Mouse (Mus musculus): ENCODE results near the gene Paqr8.

The Paqr8 gene

DNA sequence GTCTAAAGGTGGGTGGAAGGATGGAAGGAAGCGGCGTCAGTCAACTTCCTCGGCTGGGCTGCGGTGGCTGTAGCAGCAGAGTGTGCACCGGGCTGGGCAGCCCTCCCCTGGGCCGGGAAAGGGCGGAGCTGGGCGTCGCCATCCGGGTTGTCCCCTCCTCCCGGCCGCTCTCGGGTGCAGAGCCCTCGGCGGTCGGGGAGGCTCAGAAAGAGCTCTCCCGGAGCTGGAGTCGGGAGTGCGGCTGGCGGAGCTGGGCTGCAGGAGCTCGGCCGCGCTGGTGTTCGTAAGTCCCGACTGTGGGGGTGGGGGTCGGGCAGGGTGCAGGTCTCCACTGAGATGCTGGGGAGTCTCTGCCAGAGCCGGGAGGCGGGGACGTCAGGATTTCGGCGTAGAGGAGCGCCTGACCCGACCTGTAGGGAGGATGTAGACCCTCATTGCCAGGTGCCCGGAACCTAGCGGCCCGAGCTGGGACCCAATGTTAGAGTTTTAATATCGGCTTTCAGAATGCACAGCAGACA is at the start of gene Paqr8:
Gene Paqr8 (plus strand): TSS at position 203 of the 518 bp plus-strand sequence.
- no peak for DNase-seq (ENCODE audit: low read depth, low spot score)

DNA sequence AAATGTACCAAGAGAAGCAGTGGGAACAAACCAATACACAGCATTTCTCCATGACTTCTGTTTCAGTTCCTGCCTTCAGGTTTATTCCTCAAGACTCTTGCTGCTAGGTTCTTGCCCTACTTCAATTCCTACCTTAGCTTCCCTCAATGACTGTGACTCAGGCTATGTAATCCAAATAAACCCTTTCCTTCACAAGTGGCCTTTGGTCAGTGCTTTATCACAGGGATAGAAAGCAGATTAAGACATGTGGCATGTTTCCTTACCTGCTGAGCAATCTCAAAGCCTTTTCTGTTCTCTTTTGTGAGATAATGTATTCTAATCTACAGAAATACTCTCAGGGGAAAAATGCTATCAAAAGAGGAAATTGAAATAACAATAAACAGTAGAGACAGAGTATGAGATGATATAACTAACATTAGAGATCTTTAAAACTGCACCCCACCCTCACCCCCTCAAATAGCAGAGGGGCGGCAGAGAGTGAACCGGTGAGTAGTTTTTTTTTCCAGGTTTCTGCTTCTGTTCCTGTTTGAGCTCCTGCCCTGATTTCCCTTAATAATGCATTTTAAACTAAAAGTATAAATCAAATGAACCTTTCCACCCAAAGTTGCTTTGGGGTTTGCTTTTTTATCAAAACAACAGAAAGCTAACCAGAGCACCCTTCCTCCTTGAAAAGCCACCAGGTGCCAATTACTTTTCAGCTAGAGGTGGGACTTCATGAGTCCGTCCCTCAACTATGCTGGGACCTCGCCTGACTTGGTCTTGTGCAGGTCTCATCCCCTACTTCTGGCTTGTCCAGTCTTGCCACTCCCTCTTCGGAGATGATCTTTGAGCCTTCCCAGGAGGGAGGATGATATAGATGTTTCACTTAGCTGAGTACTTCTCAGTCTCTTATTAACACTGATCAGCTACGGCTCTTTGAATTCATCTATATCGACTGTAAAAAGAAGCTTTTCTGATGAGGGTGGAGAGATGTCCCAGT is 33.2 kb upstream of the Paqr8 start:
- no peak for DNase-seq (ENCODE audit: low read depth, low spot score)

DNA sequence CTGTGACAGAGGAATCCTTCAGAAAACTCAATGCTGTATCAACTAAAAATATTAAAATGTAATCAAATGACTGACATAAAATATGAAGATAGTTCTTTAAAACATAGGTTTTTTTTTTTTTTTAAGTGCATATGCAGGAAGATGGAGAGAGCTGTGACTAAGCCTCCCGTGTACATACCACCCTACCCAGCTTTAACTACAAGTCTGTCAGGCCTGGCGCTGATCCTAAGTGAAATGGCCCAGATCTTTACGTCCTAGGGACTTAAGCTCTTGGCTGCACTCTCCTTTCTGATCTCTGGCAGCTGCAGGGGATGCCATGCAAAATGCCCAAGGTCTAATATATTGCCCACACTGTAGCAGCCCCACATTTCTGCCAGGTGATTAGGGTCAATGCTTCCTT is 29.6 kb upstream of the Paqr8 start:
- no peak for DNase-seq (ENCODE audit: low read depth, low spot score)

DNA sequence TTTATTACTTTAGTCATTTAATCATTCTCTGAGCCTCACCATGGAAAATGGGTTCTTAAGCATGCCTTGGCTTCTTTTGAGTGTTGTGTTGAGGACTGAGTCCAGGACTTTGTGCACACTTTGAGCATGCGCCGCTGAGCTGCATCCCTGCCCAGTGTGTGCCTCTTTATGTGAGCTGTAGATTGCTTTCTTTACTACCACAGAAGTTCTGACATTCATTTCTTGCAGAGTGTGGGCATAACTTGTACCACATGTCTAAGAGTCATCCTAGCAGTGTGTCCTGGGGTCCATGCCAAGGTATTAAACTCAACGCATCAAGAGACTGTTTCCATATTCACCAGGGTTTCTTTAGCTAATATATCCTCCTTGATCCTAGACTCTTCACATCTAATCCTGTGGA is 28.5 kb upstream of the Paqr8 start:
- DNase-seq (ENCODE audit: low read depth, low spot score), result no peak

DNA sequence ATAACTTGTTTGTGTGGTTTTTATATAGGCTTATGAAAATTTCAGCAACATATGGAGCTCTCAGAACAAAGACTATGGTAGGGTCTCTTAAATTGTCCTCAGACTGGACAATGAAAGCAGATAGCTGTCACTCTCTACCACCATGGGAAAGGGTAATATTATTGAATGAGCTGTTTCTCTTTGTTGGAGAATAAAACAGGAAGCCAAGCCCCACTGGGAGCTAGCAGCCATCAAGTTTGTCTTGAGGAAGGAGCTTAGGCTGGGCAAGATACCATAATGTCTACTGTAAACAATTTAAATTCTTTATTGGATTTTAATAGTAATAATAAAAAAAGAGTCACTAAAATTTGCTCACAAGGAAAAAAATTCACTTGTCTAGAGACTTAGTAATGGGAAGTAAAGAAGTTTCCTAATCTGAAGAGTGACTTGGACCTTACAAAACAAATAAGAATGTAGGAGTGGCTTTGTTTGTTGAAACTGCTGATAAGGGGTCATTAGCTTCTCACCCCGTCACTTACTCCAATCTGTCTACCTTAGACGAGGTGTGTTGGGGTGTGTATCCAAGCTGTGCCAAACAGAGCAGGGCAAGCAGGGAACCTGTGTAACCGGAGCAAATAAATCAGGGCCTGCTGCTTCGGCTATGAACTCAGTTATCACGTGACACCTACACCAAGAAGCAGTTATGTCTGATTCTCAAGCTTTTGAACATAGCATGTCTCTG is 26.8 kb upstream of the Paqr8 start:
- no peak for DNase-seq (ENCODE audit: low read depth, low spot score)

DNA sequence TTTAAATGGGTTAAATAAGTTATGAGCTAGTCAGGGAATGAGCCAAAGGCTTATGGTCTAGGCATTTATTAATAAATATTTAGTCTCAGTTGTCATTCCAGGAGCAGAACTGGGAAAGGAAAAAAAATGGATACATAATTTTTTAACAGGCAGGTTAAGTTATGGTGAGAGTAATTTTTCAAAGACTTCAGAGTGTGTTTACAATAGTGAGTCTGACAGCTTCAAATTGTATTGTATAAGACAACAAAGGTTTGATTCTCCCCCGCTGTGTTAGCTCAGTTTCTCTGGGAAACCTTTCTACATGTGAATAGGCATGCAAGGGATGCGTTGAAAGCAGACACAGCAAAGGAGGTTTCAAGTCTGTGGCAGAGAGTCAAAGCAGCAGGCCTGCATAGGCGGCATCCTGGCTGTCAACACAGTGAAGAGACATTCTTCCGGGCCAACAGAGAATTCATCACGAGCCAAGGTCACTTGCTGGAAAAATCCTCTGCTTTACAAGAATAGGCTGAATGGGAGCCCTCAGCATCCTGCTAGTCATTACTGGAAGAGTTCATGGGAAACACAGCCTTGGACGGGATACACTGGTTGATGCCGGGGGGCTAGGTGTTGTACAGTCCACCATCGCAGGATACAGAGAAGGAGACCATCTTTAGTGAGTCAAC is 23.0 kb upstream of the Paqr8 start:
- DNase-seq (ENCODE audit: low read depth, low spot score), result no peak

DNA sequence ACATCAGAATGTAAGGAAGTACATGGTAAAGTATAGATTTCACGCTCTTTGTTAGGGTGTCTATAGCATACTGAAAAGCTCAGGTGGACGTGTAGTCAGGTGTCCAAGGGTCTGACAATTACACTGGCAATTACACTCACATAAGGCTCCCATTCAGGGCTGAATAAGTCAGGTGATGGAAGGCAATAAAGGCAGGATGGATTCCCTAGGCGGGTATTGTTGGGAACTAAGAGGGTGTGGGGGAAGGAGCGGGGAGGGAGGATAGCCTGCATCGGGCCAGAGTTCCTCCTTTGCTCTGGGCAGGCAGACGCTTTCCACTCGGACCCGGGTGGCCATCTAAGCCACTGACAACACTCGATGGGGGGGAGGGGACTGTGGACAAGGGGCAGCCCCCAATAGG is 22.4 kb upstream of the Paqr8 start:
- DNase-seq (ENCODE audit: low read depth, low spot score), result no peak

DNA sequence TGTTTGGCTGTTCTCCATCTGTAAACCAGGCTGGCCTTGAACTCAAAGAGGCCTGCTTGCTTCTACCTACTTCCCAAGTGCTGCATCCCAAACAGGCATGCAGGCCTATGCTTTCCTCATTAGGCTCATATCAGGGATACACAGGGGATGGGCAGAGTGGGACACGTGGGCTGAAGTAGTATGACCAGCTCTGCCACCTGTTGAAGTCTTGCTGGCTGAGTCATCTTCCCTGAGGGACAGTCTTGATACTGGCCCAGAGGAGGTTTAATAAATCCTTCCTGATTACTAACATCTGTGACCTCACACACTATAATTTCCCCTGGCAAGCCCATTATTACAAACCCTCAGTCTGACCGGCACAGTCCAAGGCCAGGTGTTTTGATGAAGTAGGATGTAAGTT is 19.5 kb upstream of the Paqr8 start:
- no peak for DNase-seq (ENCODE audit: low read depth, low spot score)

DNA sequence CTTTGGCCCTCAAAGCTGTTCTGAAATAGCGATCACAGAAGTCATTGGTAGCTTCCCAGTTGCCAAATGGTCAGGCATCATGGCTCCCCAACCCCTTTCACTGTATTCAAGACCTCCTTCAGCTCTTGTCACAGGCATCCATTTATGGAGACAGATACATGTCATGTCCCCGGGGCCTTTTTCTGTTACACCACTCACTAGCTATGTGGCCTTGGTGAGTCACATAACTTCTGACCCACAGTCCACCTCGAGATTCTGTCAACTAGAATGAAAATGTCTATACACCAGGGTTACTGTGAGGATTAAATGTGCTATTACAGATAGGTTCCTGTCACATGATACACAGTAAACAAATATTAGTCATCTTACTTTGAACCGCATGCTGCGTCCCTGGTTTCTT is 17.9 kb upstream of the Paqr8 start:
- DNase-seq (ENCODE audit: low read depth, low spot score), result no peak

DNA sequence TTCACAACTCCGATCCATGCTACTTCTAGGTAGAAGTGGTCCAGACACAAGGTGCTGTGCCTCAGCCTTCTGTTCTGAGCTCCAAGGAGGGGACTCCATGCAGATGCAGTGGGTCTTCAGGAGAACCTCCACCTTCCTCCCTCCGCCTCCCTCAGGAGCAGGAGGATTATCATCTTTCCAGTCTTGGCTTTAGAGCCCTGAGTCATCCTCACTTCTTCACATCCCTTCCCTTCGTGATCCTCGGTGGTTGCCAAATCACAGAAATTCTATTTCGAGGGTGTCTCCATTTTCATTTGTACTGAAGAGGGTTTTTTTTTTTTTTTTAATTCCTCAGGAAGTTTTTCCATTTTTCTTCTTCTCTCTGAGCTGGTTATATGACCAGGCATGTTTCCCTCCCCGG is 16.3 kb upstream of the Paqr8 start:
- no peak for DNase-seq (ENCODE audit: low read depth, low spot score)

DNA sequence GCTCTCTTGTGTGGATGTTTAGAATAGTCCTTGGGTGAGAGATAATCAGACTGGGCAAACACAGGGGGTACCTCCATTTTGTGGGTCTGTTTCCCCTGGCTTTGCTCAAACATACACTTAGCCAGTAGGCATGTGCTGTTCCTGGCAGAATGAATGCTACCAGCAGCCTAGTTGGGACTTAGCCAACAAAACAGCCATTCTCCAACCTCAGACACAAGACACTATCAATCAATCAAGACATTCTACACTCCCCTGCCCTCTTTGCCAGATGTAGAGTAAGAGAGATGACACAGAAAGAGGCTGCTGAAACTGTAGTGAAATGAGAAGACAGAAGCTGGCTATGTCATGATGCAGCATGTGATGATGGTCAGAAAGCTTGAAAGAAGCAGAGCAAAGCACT is 13.1 kb upstream of the Paqr8 start:
- DNase-seq (ENCODE audit: low read depth, low spot score), result no peak

DNA sequence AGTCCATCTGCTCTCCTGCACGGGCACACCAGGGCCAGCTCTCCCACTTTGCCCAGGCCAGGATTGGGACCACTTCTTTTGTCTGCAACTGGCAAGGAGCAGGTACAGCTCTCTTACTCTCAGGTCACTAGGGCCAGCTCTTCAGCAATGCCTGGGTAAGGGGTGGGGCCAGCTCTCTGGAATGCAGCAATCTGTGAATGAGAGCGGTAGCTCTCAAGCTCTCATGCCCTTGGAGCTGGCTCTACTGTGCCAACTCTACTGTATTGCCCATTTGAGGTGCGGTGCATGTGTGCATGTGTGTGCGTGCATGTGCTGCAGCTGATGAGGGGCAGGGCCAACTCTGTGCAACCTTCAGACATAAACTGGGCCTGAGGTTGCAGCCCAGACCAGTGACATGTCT is 11.0 kb upstream of the Paqr8 start:
- no peak for DNase-seq (ENCODE audit: low read depth, low spot score)

DNA sequence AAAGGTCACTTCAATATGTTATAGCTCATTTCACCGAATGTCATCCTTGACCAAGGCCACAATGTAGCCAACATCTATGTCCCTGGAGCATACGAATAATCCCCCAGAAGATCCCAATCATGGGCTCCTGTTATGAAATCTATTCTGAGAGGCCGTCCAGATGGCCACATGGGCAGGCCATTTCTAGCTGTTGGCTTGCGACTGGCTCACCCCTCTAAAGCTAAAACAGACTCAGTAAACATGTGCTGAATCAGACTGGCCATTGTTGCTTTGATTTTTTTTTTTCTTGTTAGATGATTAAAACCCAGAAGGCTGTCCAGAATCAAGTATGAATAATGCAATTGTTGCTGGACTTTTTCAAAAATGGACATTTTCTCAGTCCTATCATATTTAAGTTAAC is 7.3 kb upstream of the Paqr8 start:
- DNase-seq (ENCODE audit: low read depth, low spot score), result no peak

DNA sequence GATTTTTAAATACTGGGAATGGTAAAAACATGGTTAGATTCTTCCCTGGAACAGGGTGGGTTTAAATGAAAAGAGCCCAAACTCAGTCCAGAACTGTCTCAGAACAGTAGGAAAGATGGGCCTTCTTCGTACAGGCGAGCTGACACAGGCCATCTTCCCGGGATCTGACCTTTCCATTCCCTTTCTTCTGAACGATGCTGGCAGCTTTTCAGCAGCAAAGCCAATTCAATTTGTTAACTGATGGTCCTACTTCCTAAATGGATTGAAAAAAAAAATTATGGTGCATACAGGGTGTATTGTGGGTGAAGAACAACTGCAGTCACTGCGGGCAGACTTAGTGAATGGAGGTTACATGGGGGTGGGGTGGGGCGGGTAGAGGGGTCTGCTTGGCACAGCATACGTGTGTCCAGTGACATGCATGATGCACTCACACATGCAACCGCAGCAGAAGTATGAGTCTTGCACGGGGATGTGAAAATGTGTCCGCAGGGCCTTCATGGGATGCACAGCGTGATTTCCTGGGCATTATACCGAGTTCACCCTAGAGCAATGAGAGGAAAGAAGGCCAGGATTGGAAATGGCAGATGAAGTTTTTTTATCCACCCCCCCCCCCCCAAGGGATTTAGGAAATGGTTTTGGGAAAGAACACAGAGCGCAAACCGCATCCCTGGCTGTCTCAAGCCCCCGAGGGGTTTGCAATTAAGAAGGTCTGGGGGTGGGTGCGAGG is 566 bp upstream of the Paqr8 start:
- no peak for DNase-seq (ENCODE audit: low read depth, low spot score)

DNA sequence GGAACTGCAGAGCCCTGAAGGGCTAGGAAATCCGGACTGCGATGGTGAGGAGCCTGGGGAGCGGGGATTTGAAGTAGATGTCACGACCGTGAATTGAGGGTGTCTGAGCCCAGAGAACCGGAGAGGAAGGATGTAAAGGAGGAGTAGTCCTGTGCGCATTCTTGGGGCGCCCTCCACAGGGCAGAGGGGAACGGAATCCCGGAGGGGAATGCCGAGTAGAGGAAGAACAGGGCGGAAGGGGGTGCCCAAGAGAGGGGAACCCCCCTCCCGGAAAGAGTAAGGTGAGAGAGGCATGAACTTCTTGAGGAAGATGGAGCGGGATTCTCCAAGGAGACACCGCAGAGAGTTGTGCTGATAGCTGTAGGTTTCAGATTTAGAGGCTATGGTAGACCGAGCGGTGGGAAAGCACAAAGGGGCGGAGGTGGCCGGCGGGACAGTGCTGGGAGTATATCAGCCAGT is 564 bp downstream of the Paqr8 start:
- no peak for DNase-seq (ENCODE audit: low read depth, low spot score)

DNA sequence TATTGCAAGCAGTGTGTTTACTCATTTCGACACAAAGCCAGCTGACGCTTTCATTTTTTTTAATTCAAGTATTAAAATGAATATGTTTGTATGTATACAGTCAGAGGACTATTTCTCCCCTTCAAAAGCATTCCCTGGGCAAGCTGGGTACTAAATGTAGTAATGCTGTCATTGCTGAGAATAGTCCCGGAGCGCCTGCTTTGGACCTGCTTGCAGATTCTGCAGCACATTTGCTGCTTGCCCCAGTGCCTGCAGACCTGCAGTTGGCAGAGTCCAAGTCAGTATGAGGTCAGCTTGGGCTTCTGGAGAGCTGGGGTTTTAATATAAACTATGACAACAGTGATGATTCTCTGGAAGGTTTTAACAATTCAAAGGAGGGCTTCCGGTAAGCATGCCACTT is 2.7 kb downstream of the Paqr8 start:
- DNase-seq (ENCODE audit: low read depth, low spot score), result no peak

DNA sequence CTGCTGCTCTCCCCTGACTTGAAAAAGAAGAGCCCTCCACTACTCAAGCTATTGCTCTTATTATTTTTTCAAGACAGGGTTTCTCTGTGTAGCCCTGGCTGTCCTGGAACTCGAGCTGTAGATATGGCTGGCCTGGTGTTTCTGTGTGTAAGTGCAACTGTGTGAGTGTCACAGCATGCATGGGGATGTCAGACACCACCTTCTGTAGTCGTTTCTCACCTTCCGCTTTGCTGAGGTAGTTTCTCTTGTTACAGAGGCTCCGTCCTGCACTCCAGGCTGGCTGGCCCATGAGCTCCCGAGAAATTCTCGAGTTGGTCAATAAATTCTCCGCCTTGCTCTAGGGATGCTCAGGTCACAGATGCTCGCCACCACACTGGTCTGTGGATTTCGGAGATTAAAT is 8.0 kb downstream of the Paqr8 start:
- DNase-seq (ENCODE audit: low read depth, low spot score), result no peak

DNA sequence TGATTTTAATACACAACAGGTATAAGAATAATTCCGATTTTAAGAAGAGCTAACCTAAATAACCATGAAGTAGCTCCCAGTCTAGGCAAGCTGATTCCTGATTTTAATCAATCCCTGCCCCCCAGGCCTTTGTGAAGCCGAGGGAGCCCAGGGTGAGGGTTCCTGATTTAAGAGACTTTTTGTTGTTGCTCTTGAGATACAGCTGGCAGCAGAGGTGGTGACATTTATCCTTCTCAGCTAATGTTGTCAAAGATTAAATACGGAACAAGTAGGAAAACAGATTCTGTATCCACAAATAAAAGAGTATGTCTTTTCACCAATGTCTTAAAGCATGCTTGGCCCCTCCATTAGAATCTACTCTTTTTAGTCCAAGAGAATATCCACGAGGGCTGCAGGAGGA is 9.9 kb downstream of the Paqr8 start:
- no peak for DNase-seq (ENCODE audit: low read depth, low spot score)

DNA sequence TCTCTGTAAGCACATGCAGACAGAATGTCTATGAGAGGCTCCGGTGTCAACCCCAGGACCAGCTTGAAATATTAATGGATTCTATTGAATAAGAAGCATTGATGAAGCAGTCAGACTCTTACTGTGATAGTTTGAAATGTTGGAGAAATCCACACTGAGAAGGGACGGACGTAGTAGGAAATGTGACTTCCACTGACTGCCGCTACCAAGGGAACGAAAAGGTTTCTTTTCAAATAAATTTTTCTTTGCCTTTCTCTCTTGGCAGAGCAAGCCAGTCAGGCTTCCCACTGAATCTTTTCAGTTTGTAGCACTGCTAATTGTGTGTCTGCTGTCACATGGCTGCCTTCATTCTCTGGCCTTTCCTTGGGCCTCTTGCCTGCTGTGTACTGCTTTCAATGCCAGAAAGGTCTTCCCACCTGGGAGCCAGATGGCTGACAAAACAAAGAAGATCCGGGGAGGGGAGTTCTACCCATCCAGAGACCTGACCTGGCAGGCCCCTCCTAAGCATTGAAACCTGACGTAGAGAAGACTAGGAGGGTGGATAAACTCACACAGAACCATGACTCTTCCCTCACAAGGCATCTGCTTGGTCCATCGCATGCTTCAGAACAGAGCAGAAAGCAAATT is 15.2 kb downstream of the Paqr8 start:
- DNase-seq (ENCODE audit: low read depth, low spot score), result no peak

DNA sequence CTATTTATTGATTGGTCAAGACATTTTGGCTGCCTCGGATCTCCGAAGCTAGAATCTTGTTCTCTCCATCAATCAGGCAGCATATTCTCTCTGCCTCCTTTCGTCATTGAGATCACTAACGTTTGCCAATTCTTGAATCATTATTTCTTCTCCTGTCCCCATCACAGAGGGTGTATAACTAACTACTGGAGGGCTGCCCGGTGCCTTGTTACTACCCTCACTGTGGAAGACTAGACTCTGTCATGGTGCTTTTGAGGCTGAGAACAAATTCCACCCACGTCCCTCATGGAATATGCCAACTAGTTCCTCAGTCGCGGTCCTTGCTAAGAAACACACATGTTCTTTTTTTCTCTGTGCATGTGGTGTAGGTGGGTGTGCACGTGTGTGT is 15.7 kb downstream of the Paqr8 start:
- DNase-seq (ENCODE audit: low read depth, low spot score), result no peak

DNA sequence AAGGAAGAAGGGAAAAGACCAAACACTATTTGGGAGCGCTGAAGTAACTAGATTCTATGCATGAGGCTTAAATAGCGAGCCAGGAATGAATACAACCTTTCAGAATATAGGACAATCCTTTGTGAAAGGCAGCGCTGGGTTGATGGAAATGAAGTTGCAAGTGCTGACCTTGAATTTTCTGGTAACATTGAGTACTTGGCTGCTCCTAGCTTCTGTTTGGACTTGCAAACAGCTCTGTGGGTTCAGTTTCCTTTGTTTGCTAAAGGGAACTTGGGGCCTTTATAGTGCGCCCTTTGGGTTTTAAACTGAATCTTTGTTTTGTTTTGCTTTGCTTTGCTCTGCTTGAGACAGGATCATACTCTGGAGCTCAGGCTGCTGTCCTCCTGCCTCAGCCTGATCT is 18.1 kb downstream of the Paqr8 start:
- no peak for DNase-seq (ENCODE audit: low read depth, low spot score)
